Mouse (Mus musculus) cerebellum, adult 2 months (tissue): ENCODE data around the gene Abcg1.

Experiments used
- CTCF ChIP-seq: fragments of 200-500 bp; IDR thresholded peaks from 2 replicates; pipeline ENCODE4 v1.5.1; 2011; ENCODE audit warnings: low read depth, mild to moderate bottlenecking, control low read depth, low read length, moderate library complexity, borderline replicate concordance; ENCODE audit not compliant: insufficient read depth
- POLR2A ChIP-seq: fragments of 200-500 bp; IDR thresholded peaks from 2 replicates; pipeline ENCODE4 v1.6.1; 2011; ENCODE audit warnings: low read length, control low read depth, borderline replicate concordance; ENCODE audit not compliant: insufficient read depth

GRCm38 (mm10) chr17:31021276-31021675, 36.2 kb upstream of the Abcg1 start:
- no peak for TF ChIP-seq POLR2A
- no peak for TF ChIP-seq CTCF
